Comparison of ENCODE assay signal across 8 mouse cellular contexts in genomic region chr7:4502421-4503090, GRCm38 (mm10). TPM values are rescaled to one million over a fixed set of nuclear protein-coding genes. Genes with fewer than 3 reads are reported as not detected.
A peak's percentile ranks its signal among the peaks of the same experiment; 100 is the strongest.
DNase-seq lines count a peak whose midpoint lies in the region; ATAC-seq and TF ChIP-seq lines count a peak whose summit lies in the region.

No protein-coding gene starts in this region.

- H3K9me3 ChIP-seq in ES-E14 (ENCODE audit: control insufficient read depth, insufficient read depth, low read depth, low read length), result no peaks in the 10 kb centered on the region
- H3K9me3 ChIP-seq in heart, embryonic 14.5 days (ENCODE audit: control insufficient read depth, low read length), result no peaks in the 10 kb centered on the region

- H3K4me1 ChIP-seq in ES-E14 (ENCODE audit: control insufficient read depth in 2 of 2, insufficient read depth in 2 of 2, low read length in 2 of 2, poor library complexity in 1 of 2), result no peaks in the 10 kb centered on the region; a peak in 2 of 4 replicates
- peaks cover 22 to 33% of the 10 kb centered on the region in 2 experiments for H3K4me1 ChIP-seq in heart, embryonic 14.5 days (ENCODE audit: control insufficient read depth in 2 of 2, insufficient read depth in 2 of 2, low read length in 2 of 2)

- H3K4me2 ChIP-seq in heart, embryonic 14.5 days (ENCODE audit: low read length), result peak overlapping the region; percentile 90

- H3K9ac ChIP-seq in ES-E14 (ENCODE audit: insufficient read depth, low read depth, low read length, poor library complexity, severe bottlenecking), result peak overlapping the region; percentile 53; the same call in 1 of the 2 replicates
- peak overlapping the region; percentile 96; the same call in 1 of the 2 replicates for H3K9ac ChIP-seq in heart, embryonic 14.5 days (ENCODE audit: low read length)

- intact Hi-C loops in heart, postnatal 14 days (cut with DNase I), result no loop called here

- peak overlapping the region; percentile 92 for H3K4me3 ChIP-seq in ES-E14 (ENCODE audit: insufficient read depth in 1 of 2, low read depth in 1 of 2, low read length in 2 of 2, poor library complexity in 1 of 2, severe bottlenecking in 1 of 2)
- H3K4me3 ChIP-seq in heart, embryonic 14.5 days (ENCODE audit: control insufficient read depth in 1 of 2, insufficient read depth in 1 of 2, low read depth in 1 of 2, low read length in 2 of 2), result peak overlapping the region; percentile 84 to 88

- no peaks in the 10 kb centered on the region; the same call in 1 of the 2 replicates for H3K36me3 ChIP-seq in ES-E14 (ENCODE audit: control insufficient read depth, insufficient read depth, low read length, poor library complexity, severe bottlenecking)
- peaks cover 34% of the 10 kb centered on the region for H3K36me3 ChIP-seq in heart, embryonic 14.5 days (ENCODE audit: control insufficient read depth, insufficient read depth, low read length)

- no peak for ATAC-seq in heart, embryonic 14.5 days (ENCODE audit: insufficient number of reproducible peaks, insufficient read depth, low FRiP score, low read depth)
- ATAC-seq in monocyte, adult 5-6 weeks (replicated peaks; ENCODE audit: insufficient number of reproducible peaks, low FRiP score, low TSS enrichment, poor library complexity, severe bottlenecking), result no peak

- peak; percentile 59 to 61 for DNase-seq in heart, adult 9 months (ENCODE audit: low spot score in 2 of 2)
- DNase-seq in heart, postnatal 14 days, result no peak
- DNase-seq in ES-E14 (ENCODE audit: low read depth, low spot score), result no peak
- peak; percentile 79 for DNase-seq in cerebellum, adult 9-11 months
- DNase-seq in layer of hippocampus, adult 9-10 months (ENCODE audit: low spot score), result peak; percentile 84
- DNase-seq in lung, postnatal 25 days (ENCODE audit: low spot score), result peak; percentile 73

- 8% methylated on average over 14 of the region's 14 CpGs for WGBS in heart, embryonic 14.5 days

- H3K27ac ChIP-seq in ES-E14 (ENCODE audit: insufficient read depth, low read depth, low read length, poor library complexity, severe bottlenecking), result no peak overlapping the region
- peak overlapping the region; percentile 94 to 98; a peak in 3 of 4 replicates for H3K27ac ChIP-seq in heart, embryonic 14.5 days (replicated peaks in 1 of 2; ENCODE audit: control insufficient read depth in 1 of 2, insufficient read depth in 1 of 2, low read depth in 2 of 2, low read length in 2 of 2)

- no peaks in the 10 kb centered on the region for H3K27me3 ChIP-seq in heart, embryonic 14.5 days (ENCODE audit: control insufficient read depth, insufficient read depth, low read length)

- in situ Hi-C loops in ES-E14 (cut with MboI; ENCODE audit: low sequenced_read_pairs in 2 of 2, unreplicated experiment in 2 of 2), result no loop called here

TF ChIP-seq in ES-E14, 5 proteins besides CTCF, POLR2A, EP300 and RAD21:
- no peak for TF ChIP-seq ZNF384 (IDR thresholded peaks at IDR 0.05; ENCODE audit: low read depth, low read length)
- TF ChIP-seq HCFC1 (IDR thresholded peaks at IDR 0.05; ENCODE audit: borderline replicate concordance, insufficient read depth, low read length), result peak; percentile 76; the same call in 1 of the 2 replicates
- TF ChIP-seq ZC3H11A (IDR thresholded peaks at IDR 0.05; ENCODE audit: borderline replicate concordance, low read depth, low read length), result no peak
- no peak for TF ChIP-seq MAFK (IDR thresholded peaks at IDR 0.05; ENCODE audit: insufficient read depth, low read depth, low read length)

RNA-seq across cellular contexts. Expression of gene Ppp1r12c, which starts 1.1 kb away (rescaled TPM):
- 10 to 100 TPM; 76.0 to 82.1 TPM for total RNA-seq in heart, postnatal 14 days (2021)
- 83.2 and 126 TPM in 2 replicates for total RNA-seq in ES-E14 (2012; rRNA removed)
- polyA plus RNA-seq in heart, embryonic 14.5 days (2014; fragmentation: Nextera tagmentation; extraction: Ambion mirVana), result 41.7 and 47.7 TPM in 2 replicates
- 272 to 296 TPM (median 283 TPM) in 3 replicates for total RNA-seq in monocyte, adult 5-6 weeks (2017)

RNA-seq across cellular contexts. Expression of gene Tnnt1, which starts 13.6 kb away (rescaled TPM):
- 10 to 100 TPM; 25.4 to 33.6 TPM for total RNA-seq in heart, postnatal 14 days (2021)
- total RNA-seq in ES-E14 (2012; rRNA removed), result 6.3 and 8.4 TPM in 2 replicates
- polyA plus RNA-seq in heart, embryonic 14.5 days (2014; fragmentation: Nextera tagmentation; extraction: Ambion mirVana), result 479 and 551 TPM in 2 replicates
- not detected in 3 replicates for total RNA-seq in monocyte, adult 5-6 weeks (2017)

RNA-seq across cellular contexts. Expression of gene Tnni3, which starts 21.5 kb away (rescaled TPM):
- total RNA-seq in heart, postnatal 14 days (2021), result 1,000 to 10,000 TPM; 7,272 to 7,308 TPM
- total RNA-seq in ES-E14 (2012; rRNA removed), result 7.8 and 17.9 TPM in 2 replicates
- polyA plus RNA-seq in heart, embryonic 14.5 days (2014; fragmentation: Nextera tagmentation; extraction: Ambion mirVana), result 2,958 and 3,056 TPM in 2 replicates
- total RNA-seq in monocyte, adult 5-6 weeks (2017), result 6.1 to 6.3 TPM in 2 of 3 replicates, not detected in the other

RNA-seq across cellular contexts. Expression of gene Dnaaf3, which starts 29.7 kb away (rescaled TPM):
- 1 to 10 TPM; 1.8 to 1.9 TPM for total RNA-seq in heart, postnatal 14 days (2021)
- total RNA-seq in ES-E14 (2012; rRNA removed), result 3.1 and 6.3 TPM in 2 replicates
- polyA plus RNA-seq in heart, embryonic 14.5 days (2014; fragmentation: Nextera tagmentation; extraction: Ambion mirVana), result 0.15 and 0.51 TPM in 2 replicates
- total RNA-seq in monocyte, adult 5-6 weeks (2017), result 0.85 to 2.0 TPM (median 1.8 TPM) in 3 replicates

RNA-seq across cellular contexts. Expression of gene Eps8l1, which starts 42.1 kb away (rescaled TPM):
- 1 to 10 TPM; 3.1 to 4.9 TPM for total RNA-seq in heart, postnatal 14 days (2021)
- 0.18 and 0.42 TPM in 2 replicates for total RNA-seq in ES-E14 (2012; rRNA removed)
- polyA plus RNA-seq in heart, embryonic 14.5 days (2014; fragmentation: Nextera tagmentation; extraction: Ambion mirVana), result 2.1 and 4.7 TPM in 2 replicates
- 15.0 to 52.1 TPM (median 27.4 TPM) in 3 replicates for total RNA-seq in monocyte, adult 5-6 weeks (2017)

Comparison
In these comparisons a context has a peak if more than half of its experiments do, and no peak if none do; other contexts are left out.
1. DNase-seq: peak in heart, adult 9 months (2 of 2), cerebellum, adult 9-11 months (single experiment), layer of hippocampus, adult 9-10 months (single experiment) and lung, postnatal 25 days (single experiment); none in heart, postnatal 14 days (0 of 2) and ES-E14 (single experiment).
2. RNA of gene Tnni3, which starts 21.5 kb away (total RNA-seq): 7,272 to 7,308 TPM in heart, postnatal 14 days; 7.8 to 17.9 TPM in ES-E14 and 6.1 to 6.3 TPM in monocyte, adult 5-6 weeks; every median in the first group is over 100 times any median in the second.